Mouse (Mus musculus): Measurements from ENCODE around the gene Utp11. TPM values are rescaled to one million over a fixed set of nuclear protein-coding genes. Genes with fewer than 3 reads are reported as not detected.

The Utp11 gene
- polyA plus RNA-seq, 1 experiment: 51.1 TPM

DNA sequence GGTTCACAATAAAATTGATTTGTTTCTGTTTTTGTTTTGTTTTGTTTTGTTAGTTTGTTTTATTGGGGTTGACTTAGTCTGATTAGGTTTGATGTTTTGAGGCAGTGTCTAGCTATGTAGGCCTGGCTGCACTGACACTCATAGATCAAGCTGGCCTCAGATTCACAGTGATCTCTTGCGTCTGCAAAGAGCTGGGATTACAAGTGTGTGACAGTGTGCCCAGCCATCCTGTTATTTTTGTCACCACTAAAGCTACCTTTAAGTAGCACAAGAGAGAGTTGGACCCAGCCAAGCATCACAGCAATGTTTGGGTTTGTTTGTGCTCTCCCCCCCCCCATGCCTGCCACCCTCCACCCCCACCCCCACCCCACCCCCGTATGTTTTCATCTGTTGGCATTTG, 1.2 kb upstream of the Utp11 start:
- Histone ChIP-seq H3K27ac (ENCODE audit: insufficient read depth, low read length) (no peak overlapping the region), H3K4me1 (ENCODE audit: control insufficient read depth, insufficient read depth, low read length) (peaks cover 9% of the 10 kb centered on the region; the same call in 1 of the 2 replicates), H3K4me3 (ENCODE audit: insufficient read depth, low read length) (no peak overlapping the region)
- TF ChIP-seq CTCF (IDR thresholded peaks at IDR 0.05; ENCODE audit: borderline replicate concordance, insufficient read depth, low read length) (no peak), POLR2A (IDR thresholded peaks at IDR 0.05; ENCODE audit: low read depth, low read length) (no peak)

DNA sequence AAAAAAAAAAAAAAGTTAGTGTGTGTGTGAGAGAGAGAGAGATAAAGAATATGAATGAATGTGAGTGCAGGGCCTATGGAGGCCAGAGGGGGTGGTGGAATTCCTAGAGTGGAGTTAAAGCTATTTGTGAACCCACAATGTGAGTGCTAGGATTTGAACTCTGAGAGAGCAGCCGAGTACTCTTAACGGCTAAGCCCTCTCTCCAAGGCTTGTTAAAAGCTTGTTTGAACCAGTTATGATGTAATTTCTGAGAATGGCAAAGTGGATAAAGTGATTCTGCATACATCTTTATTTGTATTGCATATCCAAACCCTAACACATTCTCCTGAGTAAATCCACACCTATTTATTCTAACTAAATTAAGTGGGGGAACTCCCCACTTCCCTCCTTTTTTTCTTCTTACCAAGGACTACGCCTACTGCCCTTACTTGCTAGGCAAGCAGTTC, 961 bp downstream of the Utp11 start:
- peaks cover 7% of the 10 kb centered on the region; the same call in 1 of the 2 replicates for H3K4me1 ChIP-seq (ENCODE audit: control insufficient read depth, insufficient read depth, low read length)
- TF ChIP-seq CTCF (IDR thresholded peaks at IDR 0.05; ENCODE audit: borderline replicate concordance, insufficient read depth, low read length) (no peak), POLR2A (IDR thresholded peaks at IDR 0.05; ENCODE audit: low read depth, low read length) (no peak)
- H3K4me3 ChIP-seq (ENCODE audit: insufficient read depth, low read length): peak overlapping the region; percentile 97
- H3K27ac ChIP-seq (ENCODE audit: insufficient read depth, low read length): peak overlapping the region; percentile 21

DNA sequence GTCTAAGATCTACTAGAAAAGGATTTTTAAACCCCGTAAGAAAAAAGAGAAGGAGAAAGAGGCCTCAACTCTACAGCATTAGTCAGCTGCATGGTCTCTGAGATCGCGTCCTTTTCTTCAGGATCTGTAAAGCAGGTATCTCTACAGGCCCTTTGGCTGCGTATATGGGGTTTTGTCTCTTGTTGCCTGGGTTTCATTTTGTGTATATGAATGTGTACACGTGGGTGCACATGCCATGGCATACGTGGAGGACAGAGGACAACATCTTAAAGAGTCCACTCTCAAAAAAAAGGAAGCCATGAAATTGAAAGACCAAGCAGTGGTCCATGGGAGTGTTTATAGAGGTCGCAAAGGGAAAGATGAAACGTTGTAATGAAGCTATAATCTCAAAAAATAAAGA, 1.9 kb downstream of the Utp11 start:
- no peak overlapping the region for H3K27ac ChIP-seq (ENCODE audit: insufficient read depth, low read length)
- TF ChIP-seq CTCF (IDR thresholded peaks at IDR 0.05; ENCODE audit: borderline replicate concordance, insufficient read depth, low read length) (no peak), POLR2A (IDR thresholded peaks at IDR 0.05; ENCODE audit: low read depth, low read length) (no peak)
- no peak overlapping the region for H3K4me3 ChIP-seq (ENCODE audit: insufficient read depth, low read length)
- peaks cover 7% of the 10 kb centered on the region; the same call in 1 of the 2 replicates for H3K4me1 ChIP-seq (ENCODE audit: control insufficient read depth, insufficient read depth, low read length)

DNA sequence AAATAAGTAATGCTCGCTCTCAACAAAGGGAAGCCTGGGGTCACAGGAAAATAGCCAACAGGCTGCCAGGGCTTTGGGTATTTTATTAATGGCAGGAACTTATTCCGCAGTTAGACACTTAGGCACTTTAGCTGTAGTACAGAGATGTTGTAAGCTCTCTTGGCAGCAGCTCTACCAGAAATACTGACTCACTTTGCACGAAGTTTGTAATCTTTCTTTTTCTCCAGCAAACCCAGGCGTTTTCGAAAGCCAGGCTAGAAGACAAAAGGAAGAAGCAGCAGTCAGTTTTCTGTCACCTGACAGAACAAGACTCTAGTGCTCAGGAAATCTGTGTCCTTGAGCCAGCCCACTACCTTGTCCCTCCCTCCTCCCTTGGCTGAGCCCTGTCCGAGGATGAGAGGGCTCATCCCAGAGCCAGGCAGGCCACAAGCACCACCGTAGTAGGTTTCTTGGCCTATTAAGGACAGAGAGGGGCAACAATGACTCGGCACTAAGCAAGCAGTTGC, 7.5 kb downstream of the Utp11 start:
- no peaks in the 10 kb centered on the region for H3K4me1 ChIP-seq (ENCODE audit: control insufficient read depth, insufficient read depth, low read length)
- H3K4me3 ChIP-seq (ENCODE audit: insufficient read depth, low read length): no peak overlapping the region
- H3K27ac ChIP-seq (ENCODE audit: insufficient read depth, low read length): peak overlapping the region; percentile 50
- TF ChIP-seq CTCF (IDR thresholded peaks at IDR 0.05; ENCODE audit: borderline replicate concordance, insufficient read depth, low read length) (no peak), POLR2A (IDR thresholded peaks at IDR 0.05; ENCODE audit: low read depth, low read length) (no peak)

DNA sequence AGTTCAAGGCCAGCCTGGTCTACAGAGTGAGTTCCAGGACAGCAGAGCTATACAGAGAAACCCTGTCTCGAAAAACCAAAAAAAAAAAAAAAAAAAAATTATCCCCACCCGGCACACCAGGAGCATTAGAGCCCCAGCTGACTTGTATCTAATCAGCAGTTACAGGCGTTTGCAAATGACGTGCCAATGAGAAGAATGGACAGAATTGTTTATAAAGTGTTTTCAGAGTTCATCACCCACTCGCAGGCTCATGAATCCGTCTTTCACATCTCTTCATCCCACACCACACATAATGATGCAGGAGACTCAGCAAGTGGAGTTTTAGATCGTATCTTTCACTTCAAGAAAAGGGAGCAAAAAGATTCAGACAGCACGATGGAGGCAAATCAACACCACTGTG, 7.9 kb downstream of the Utp11 start:
- H3K27ac ChIP-seq (ENCODE audit: insufficient read depth, low read length): peak overlapping the region; percentile 50; the same call in 1 of the 2 replicates
- TF ChIP-seq POLR2A (IDR thresholded peaks at IDR 0.05; ENCODE audit: low read depth, low read length) (no peak), CTCF (IDR thresholded peaks at IDR 0.05; ENCODE audit: borderline replicate concordance, insufficient read depth, low read length) (no peak)
- H3K4me1 ChIP-seq (ENCODE audit: control insufficient read depth, insufficient read depth, low read length): no peaks in the 10 kb centered on the region
- H3K4me3 ChIP-seq (ENCODE audit: insufficient read depth, low read length): no peak overlapping the region

DNA sequence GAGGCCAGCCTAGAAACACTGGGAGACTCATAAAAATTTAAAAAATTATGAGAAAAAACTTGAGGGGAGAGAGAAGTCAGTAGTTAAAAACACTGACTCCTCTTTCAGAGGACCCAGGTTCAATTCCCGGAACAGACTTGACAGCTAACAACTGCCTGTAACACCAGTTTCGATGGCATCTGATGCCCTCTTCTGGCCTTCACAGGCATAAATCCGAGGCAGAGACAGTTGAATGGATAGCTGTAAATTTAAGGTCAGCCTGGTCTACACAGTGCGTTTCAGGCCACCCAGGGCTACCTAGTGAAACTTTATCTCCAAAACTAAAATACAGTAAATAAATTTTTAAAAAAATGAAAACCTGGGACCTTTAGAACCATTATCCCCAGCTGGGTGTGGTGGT, 8.4 kb downstream of the Utp11 start:
- Histone ChIP-seq H3K4me3 (ENCODE audit: insufficient read depth, low read length) (no peak overlapping the region), H3K4me1 (ENCODE audit: control insufficient read depth, insufficient read depth, low read length) (no peaks in the 10 kb centered on the region), H3K27ac (ENCODE audit: insufficient read depth, low read length) (no peak overlapping the region)
- no peak for TF ChIP-seq CTCF (IDR thresholded peaks at IDR 0.05; ENCODE audit: borderline replicate concordance, insufficient read depth, low read length)

DNA sequence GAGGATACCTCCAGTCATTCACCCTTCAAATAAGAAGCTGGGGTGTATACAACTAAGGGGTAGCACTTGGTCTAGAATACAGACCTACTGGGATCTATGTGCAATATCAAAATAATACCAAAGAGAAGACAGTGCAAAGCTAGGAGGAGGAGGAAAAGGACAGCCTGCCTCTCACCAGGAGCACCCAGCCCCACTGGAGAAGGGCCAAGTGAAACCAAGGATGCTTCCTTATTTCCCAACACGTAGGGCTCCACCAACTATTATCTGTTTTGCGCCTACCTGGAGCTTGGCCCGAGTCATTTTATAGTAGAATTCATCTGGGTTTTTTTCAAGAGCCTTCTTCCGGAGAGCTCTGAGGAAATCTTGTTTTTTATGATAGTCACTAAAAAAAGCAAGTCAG, 9.9 kb downstream of the Utp11 start:
- no peak for TF ChIP-seq CTCF (IDR thresholded peaks at IDR 0.05; ENCODE audit: borderline replicate concordance, insufficient read depth, low read length)
- no peak for TF ChIP-seq POLR2A (IDR thresholded peaks at IDR 0.05; ENCODE audit: low read depth, low read length)
- Histone ChIP-seq H3K27ac (ENCODE audit: insufficient read depth, low read length) (no peak overlapping the region), H3K4me3 (ENCODE audit: insufficient read depth, low read length) (no peak overlapping the region), H3K4me1 (ENCODE audit: control insufficient read depth, insufficient read depth, low read length) (no peaks in the 10 kb centered on the region)

DNA sequence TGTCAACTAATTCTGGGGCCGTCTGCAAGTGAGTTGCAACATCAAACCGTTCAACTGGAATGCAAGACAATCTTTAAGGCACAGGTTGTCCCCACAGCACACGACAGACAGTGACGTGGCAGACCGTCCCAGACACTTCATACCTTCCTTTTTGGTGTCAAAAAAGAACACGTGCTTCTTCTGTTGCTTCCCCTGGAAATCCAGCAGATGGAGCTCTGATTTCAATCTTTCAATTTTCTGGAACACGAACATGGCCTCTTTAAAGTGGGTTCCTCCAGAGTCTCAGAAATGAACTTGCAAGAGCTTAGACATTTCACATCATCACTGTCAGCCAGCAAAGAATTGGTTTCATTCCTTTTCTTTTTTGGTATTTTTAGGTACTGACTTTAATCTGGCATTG, 11.1 kb downstream of the Utp11 start:
- TF ChIP-seq CTCF (IDR thresholded peaks at IDR 0.05; ENCODE audit: borderline replicate concordance, insufficient read depth, low read length) (no peak), POLR2A (IDR thresholded peaks at IDR 0.05; ENCODE audit: low read depth, low read length) (no peak)
- H3K4me3 ChIP-seq (ENCODE audit: insufficient read depth, low read length): no peak overlapping the region
- no peaks in the 10 kb centered on the region for H3K4me1 ChIP-seq (ENCODE audit: control insufficient read depth, insufficient read depth, low read length)
- H3K27ac ChIP-seq (ENCODE audit: insufficient read depth, low read length): no peak overlapping the region

DNA sequence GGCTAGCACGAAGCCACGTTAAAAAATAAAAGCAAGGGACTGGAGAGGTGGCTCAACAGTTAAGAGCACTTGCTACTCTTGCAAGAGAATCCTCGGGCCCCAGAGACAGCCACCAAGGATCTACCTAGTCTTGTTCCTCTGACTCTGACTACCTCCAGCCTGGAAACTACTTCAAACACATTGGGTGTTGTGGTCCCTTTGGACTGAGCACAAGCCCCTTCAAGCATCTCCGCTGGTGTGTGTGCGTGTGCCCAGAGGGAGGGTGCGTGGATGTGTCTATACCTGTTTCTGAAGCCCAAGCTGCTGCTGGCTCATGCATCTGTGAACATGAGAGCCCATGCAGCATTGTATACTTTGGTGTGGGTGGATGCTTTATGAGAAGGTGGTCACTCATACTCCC, 17.4 kb downstream of the Utp11 start:
- H3K27ac ChIP-seq (ENCODE audit: insufficient read depth, low read length): no peak overlapping the region
- no peak overlapping the region for H3K4me3 ChIP-seq (ENCODE audit: insufficient read depth, low read length)
- peaks cover 5% of the 10 kb centered on the region for H3K4me1 ChIP-seq (ENCODE audit: control insufficient read depth, insufficient read depth, low read length)
- no peak for TF ChIP-seq CTCF (IDR thresholded peaks at IDR 0.05; ENCODE audit: borderline replicate concordance, insufficient read depth, low read length)
- no peak for TF ChIP-seq POLR2A (IDR thresholded peaks at IDR 0.05; ENCODE audit: low read depth, low read length)

DNA sequence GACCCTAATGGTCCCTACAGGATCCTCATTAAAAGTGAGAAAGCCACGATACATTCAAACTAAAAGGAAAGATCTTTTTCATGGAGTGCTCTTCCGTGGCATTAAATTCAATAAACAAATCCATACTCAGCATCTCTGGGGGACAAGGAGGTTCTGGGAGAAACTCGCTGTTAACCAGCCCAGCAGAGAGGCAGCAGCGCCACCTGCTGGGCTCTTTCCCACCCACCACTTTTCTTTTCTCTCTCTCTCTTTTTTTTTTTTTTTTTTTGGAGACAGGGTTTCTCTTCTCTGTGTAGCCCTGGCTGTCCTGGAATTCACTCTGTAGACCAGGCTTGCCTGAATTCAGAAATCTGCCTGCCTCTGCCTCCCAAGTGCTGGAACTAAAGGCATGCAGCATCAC, 18.4 kb downstream of the Utp11 start:
- Histone ChIP-seq H3K4me1 (ENCODE audit: control insufficient read depth, insufficient read depth, low read length) (peaks cover 5% of the 10 kb centered on the region), H3K27ac (ENCODE audit: insufficient read depth, low read length) (no peak overlapping the region), H3K4me3 (ENCODE audit: insufficient read depth, low read length) (no peak overlapping the region)
- peak; percentile 65; the same call in 1 of the 2 replicates for TF ChIP-seq CTCF (IDR thresholded peaks at IDR 0.05; ENCODE audit: borderline replicate concordance, insufficient read depth, low read length)
- TF ChIP-seq POLR2A (IDR thresholded peaks at IDR 0.05; ENCODE audit: low read depth, low read length): no peak
